ENCODE assay signal across 8 mouse cellular contexts in the genomic region with DNA sequence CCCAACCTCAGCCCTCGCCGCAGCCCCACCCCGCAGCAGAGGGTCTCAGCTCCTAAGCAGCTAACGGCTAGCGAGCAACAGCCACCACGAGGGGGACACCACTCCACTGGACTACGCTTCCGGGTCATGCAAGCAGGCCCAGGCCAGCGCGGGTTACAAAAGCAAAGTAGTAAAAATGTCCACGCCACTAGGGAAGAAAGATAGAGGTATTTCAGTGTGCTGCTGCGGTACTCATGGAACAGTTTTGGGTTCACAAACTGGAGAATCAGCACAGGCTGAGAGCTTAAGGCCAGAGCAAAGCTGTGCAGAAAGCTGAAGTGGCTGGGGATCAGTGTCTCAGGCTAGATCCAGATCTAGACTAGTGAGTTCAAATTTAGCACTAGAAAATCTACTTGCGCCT. TPM values are rescaled to one million over a fixed set of nuclear protein-coding genes. Genes with fewer than 3 reads are reported as not detected.
DNase-seq lines count a peak whose midpoint lies in the region; ATAC-seq and TF ChIP-seq lines count a peak whose summit lies in the region.

No protein-coding gene starts in this region.

- H3K27me3 ChIP-seq in hindbrain, embryonic 13.5 days, result peaks cover 100% of the 10 kb centered on the region
- peaks cover 99% of the 10 kb centered on the region for H3K27me3 ChIP-seq in midbrain, embryonic 12.5 days

- no peak for TF ChIP-seq CTCF in gastrocnemius, adult 2 months (IDR thresholded peaks at IDR 0.05)

- under 1% methylated on average over 13 of the region's 13 CpGs for whole genome bisulfite sequencing in hindbrain, embryonic 13.5 days
- WGBS in midbrain, embryonic 12.5 days, result 2% methylated on average over 13 of the region's 13 CpGs

- no peak overlapping the region for H3K9ac ChIP-seq in hindbrain, embryonic 13.5 days
- H3K9ac ChIP-seq in midbrain, embryonic 12.5 days (replicated peaks), result peak overlapping the region; percentile 47; the same call in 1 of the 2 replicates

- peak overlapping the region; percentile 54 for H3K4me2 ChIP-seq in hindbrain, embryonic 13.5 days
- H3K4me2 ChIP-seq in midbrain, embryonic 12.5 days (replicated peaks), result peak overlapping the region; percentile 60

- H3K4me3 ChIP-seq in gastrocnemius, adult 2 months, result peak overlapping the region; percentile 55
- peak overlapping the region; percentile 29 for H3K4me3 ChIP-seq in hindbrain, embryonic 13.5 days
- H3K4me3 ChIP-seq in midbrain, embryonic 12.5 days, result peak overlapping the region; percentile 40

- H3K27ac ChIP-seq in gastrocnemius, adult 2 months, result no peak overlapping the region
- no peak overlapping the region for H3K27ac ChIP-seq in hindbrain, embryonic 13.5 days
- H3K27ac ChIP-seq in midbrain, embryonic 12.5 days (replicated peaks), result no peak overlapping the region

- ATAC-seq in hindbrain, embryonic 13.5 days (ENCODE audit: low FRiP score), result no peak
- ATAC-seq in midbrain, embryonic 12.5 days (ENCODE audit: low FRiP score, low read depth), result peak; percentile 39; the same call in 1 of the 2 replicates

- intact Hi-C loops in gastrocnemius, adult 2 months (cut with DNase I), result no loop called here
- intact Hi-C loops in gastrocnemius, postnatal 14 days (cut with DNase I; ENCODE audit: low total_unique reads), result no loop called here

- no peaks in the 10 kb centered on the region for H3K9me3 ChIP-seq in hindbrain, embryonic 13.5 days
- H3K9me3 ChIP-seq in midbrain, embryonic 12.5 days, result no peaks in the 10 kb centered on the region

- H3K4me1 ChIP-seq in hindbrain, embryonic 13.5 days (replicated peaks), result peaks cover 28% of the 10 kb centered on the region
- peaks cover 37% of the 10 kb centered on the region for H3K4me1 ChIP-seq in midbrain, embryonic 12.5 days

- H3K36me3 ChIP-seq in hindbrain, embryonic 13.5 days, result no peaks in the 10 kb centered on the region
- H3K36me3 ChIP-seq in midbrain, embryonic 12.5 days, result no peaks in the 10 kb centered on the region

- no peak for DNase-seq in gastrocnemius, adult 2 months
- DNase-seq in gastrocnemius, postnatal 14 days, result no peak
- DNase-seq in MN1 (ENCODE audit: low spot score), result peak; percentile 72
- DNase-seq in cerebellum, adult 9-10 months, result no peak
- no peak for DNase-seq in gastrocnemius, postnatal 25 days
- DNase-seq in thymus, adult 18-20 months, result no peak

RNA-seq across cellular contexts. Expression of gene Vax1, which starts 3.0 kb away (rescaled TPM):
- not detected for total RNA-seq in gastrocnemius, adult 2 months (2021)
- not detected for total RNA-seq in gastrocnemius, postnatal 14 days (2021)
- polyA plus RNA-seq in hindbrain, embryonic 13.5 days (2015; fragmentation: Nextera tagmentation; extraction: Ambion mirVana), result not detected in 2 replicates
- 0.46 and 1.0 TPM in 2 replicates for polyA plus RNA-seq in midbrain, embryonic 12.5 days (2016; fragmentation: Nextera tagmentation; extraction: Ambion mirVana)
- total RNA-seq in gastrocnemius, postnatal 25 days (2021), result not detected

RNA-seq across cellular contexts. Expression of gene Kcnk18, which starts 52.1 kb away (rescaled TPM):
- not detected for total RNA-seq in gastrocnemius, adult 2 months (2021)
- not detected for total RNA-seq in gastrocnemius, postnatal 14 days (2021)
- polyA plus RNA-seq in hindbrain, embryonic 13.5 days (2015; fragmentation: Nextera tagmentation; extraction: Ambion mirVana), result not detected in 2 replicates
- polyA plus RNA-seq in midbrain, embryonic 12.5 days (2016; fragmentation: Nextera tagmentation; extraction: Ambion mirVana), result not detected in 2 replicates
- not detected for total RNA-seq in gastrocnemius, postnatal 25 days (2021)
